Mouse (Mus musculus): ENCODE results near the gene Hk2. TPM values are rescaled to one million over a fixed set of nuclear protein-coding genes. Genes with fewer than 3 reads are reported as not detected.

The Hk2 gene
- total RNA-seq, 2 experiments from 2014 or later, result 268 to 296 TPM

- intact Hi-C loops (cut with DNase I), result no loop called here
- DNase-seq (ENCODE audit: low spot score), result no peak
These were observed 2.3 kb downstream of the Hk2 start for GRCm38 (mm10) chr6:82771981-82772409.

GRCm38 (mm10) chr6:82771059-82771458 is 3.2 kb downstream of the Hk2 start:
- intact Hi-C loops (cut with DNase I), result no loop called here
- no peak for DNase-seq (ENCODE audit: low spot score)

- intact Hi-C loops (cut with DNase I), result no loop called here
- no peak for DNase-seq (ENCODE audit: low spot score)
These were observed 4.0 kb downstream of the Hk2 start for GRCm38 (mm10) chr6:82770286-82770685.

- intact Hi-C loops (cut with DNase I), result no loop called here
These were observed 4.5 kb downstream of the Hk2 start for GRCm38 (mm10) chr6:82769704-82770103.

GRCm38 (mm10) chr6:82767734-82768586 is 6.3 kb downstream of the Hk2 start:
- DNase-seq (ENCODE audit: low spot score), result no peak
- intact Hi-C loops (cut with DNase I), result no loop called here

More at GRCm38 (mm10) chr6:82769704-82770103, 4.5 kb downstream of the Hk2 start:
- no peak for DNase-seq (ENCODE audit: low spot score)

- intact Hi-C loops (cut with DNase I), result no loop called here
- no peak for DNase-seq (ENCODE audit: low spot score)
These were observed 7.6 kb downstream of the Hk2 start for GRCm38 (mm10) chr6:82766636-82767035.

GRCm38 (mm10) chr6:82765261-82765660 is 9.0 kb downstream of the Hk2 start:
- DNase-seq (ENCODE audit: low spot score), result no peak

GRCm38 (mm10) chr6:82763871-82764503 is 10.3 kb downstream of the Hk2 start:
- DNase-seq (ENCODE audit: low spot score), result no peak
- intact Hi-C loops (cut with DNase I), result no loop called here

More at GRCm38 (mm10) chr6:82765261-82765660, 9.0 kb downstream of the Hk2 start:
- intact Hi-C loops (cut with DNase I), result no loop called here

- intact Hi-C loops (cut with DNase I), result no loop called here
- DNase-seq (ENCODE audit: low spot score), result no peak
These were observed 11.5 kb downstream of the Hk2 start for GRCm38 (mm10) chr6:82762728-82763127.

GRCm38 (mm10) chr6:82760749-82761357 is 13.4 kb downstream of the Hk2 start:
- no peak for DNase-seq (ENCODE audit: low spot score)
- intact Hi-C loops (cut with DNase I), result no loop called here

- intact Hi-C loops (cut with DNase I), result no loop called here
- DNase-seq (ENCODE audit: low spot score), result no peak
These were observed 15.0 kb downstream of the Hk2 start for GRCm38 (mm10) chr6:82759241-82759640.

- DNase-seq (ENCODE audit: low spot score), result no peak
- intact Hi-C loops (cut with DNase I), result no loop called here
These were observed 17.4 kb downstream of the Hk2 start for GRCm38 (mm10) chr6:82756799-82757210.

- peak; percentile 51 for DNase-seq (ENCODE audit: low spot score)
- intact Hi-C loops (cut with DNase I), result no loop called here
These were observed 18.0 kb downstream of the Hk2 start for GRCm38 (mm10) chr6:82756216-82756615.

GRCm38 (mm10) chr6:82755338-82755737 is 18.9 kb downstream of the Hk2 start:
- intact Hi-C loops (cut with DNase I), result no loop called here
- DNase-seq (ENCODE audit: low spot score), result no peak

GRCm38 (mm10) chr6:82754769-82755168 is 19.5 kb downstream of the Hk2 start:
- intact Hi-C loops (cut with DNase I), result no loop called here
- no peak for DNase-seq (ENCODE audit: low spot score)

- DNase-seq (ENCODE audit: low spot score), result no peak
- intact Hi-C loops (cut with DNase I), result no loop called here
These were observed 20.5 kb downstream of the Hk2 start for GRCm38 (mm10) chr6:82753638-82754361.

GRCm38 (mm10) chr6:82753061-82753460 is 21.2 kb downstream of the Hk2 start:
- peak; percentile 56 for DNase-seq (ENCODE audit: low spot score)
- intact Hi-C loops (cut with DNase I), result no loop called here

- intact Hi-C loops (cut with DNase I), result no loop called here
- no peak for DNase-seq (ENCODE audit: low spot score)
These were observed 22.5 kb downstream of the Hk2 start for GRCm38 (mm10) chr6:82751791-82752190.

GRCm38 (mm10) chr6:82751031-82751430 is 23.2 kb downstream of the Hk2 start:
- intact Hi-C loops (cut with DNase I), result no loop called here
- DNase-seq (ENCODE audit: low spot score), result no peak

GRCm38 (mm10) chr6:82750063-82750462 is 24.2 kb downstream of the Hk2 start:
- DNase-seq (ENCODE audit: low spot score), result no peak
- intact Hi-C loops (cut with DNase I), result no loop called here

Data from heart, postnatal 25 days (tissue).